Mouse (Mus musculus) embryo, embryonic 9.5 days (tissue): ENCODE data around the gene Tspoap1.

Source experiments
- DNase-seq: peaks from one replicate; pipeline ENCODE4 v3.0.0-alpha.2; 2017; ENCODE audit errors: extremely low spot score

Gene Tspoap1

GRCm38 (mm10) chr11:87745632-87746555 is 14.4 kb upstream of the Tspoap1 start:
- no peak for DNase-seq

- no peak for DNase-seq
Observed at GRCm38 (mm10) chr11:87747312-87747711, 13.0 kb upstream of the Tspoap1 start.

- DNase-seq, result no peak
Observed at GRCm38 (mm10) chr11:87747716-87748115, 12.6 kb upstream of the Tspoap1 start.

- no peak for DNase-seq
Observed at GRCm38 (mm10) chr11:87748132-87749119, 11.9 kb upstream of the Tspoap1 start.

- no peak for DNase-seq
Observed at GRCm38 (mm10) chr11:87749192-87750042, 10.9 kb upstream of the Tspoap1 start.

- DNase-seq, result no peak
Observed at GRCm38 (mm10) chr11:87750043-87750421, 10.3 kb upstream of the Tspoap1 start.

- DNase-seq, result no peak
Observed at GRCm38 (mm10) chr11:87750521-87750920, 9.8 kb upstream of the Tspoap1 start.

- no peak for DNase-seq
Observed at GRCm38 (mm10) chr11:87751031-87751430, 9.3 kb upstream of the Tspoap1 start.

- no peak for DNase-seq
Observed at GRCm38 (mm10) chr11:87751491-87751966, 8.8 kb upstream of the Tspoap1 start.

- no peak for DNase-seq
Observed at GRCm38 (mm10) chr11:87752307-87752706, 8.0 kb upstream of the Tspoap1 start.

GRCm38 (mm10) chr11:87753255-87753654 is 7.1 kb upstream of the Tspoap1 start:
- no peak for DNase-seq

- DNase-seq, result no peak
Observed at GRCm38 (mm10) chr11:87753891-87754501, 6.3 kb upstream of the Tspoap1 start.

- no peak for DNase-seq
Observed at GRCm38 (mm10) chr11:87754603-87755002, 5.7 kb upstream of the Tspoap1 start.

- no peak for DNase-seq
Observed at GRCm38 (mm10) chr11:87755360-87756017, 4.9 kb upstream of the Tspoap1 start.

- no peak for DNase-seq
Observed at GRCm38 (mm10) chr11:87756251-87756820, 4.0 kb upstream of the Tspoap1 start.

GRCm38 (mm10) chr11:87757001-87757954 is 3.1 kb upstream of the Tspoap1 start:
- DNase-seq, result no peak

- no peak for DNase-seq
Observed at GRCm38 (mm10) chr11:87758161-87758911, 2.0 kb upstream of the Tspoap1 start.
